Mouse (Mus musculus) lung, embryonic 15.5 days (tissue): ENCODE results near the gene C1s1. TPM values are rescaled to one million over a fixed set of nuclear protein-coding genes. Genes with fewer than 3 reads are reported as not detected.
"Not testable (repeated sequence)": the region's sequence is repeated elsewhere in the genome, so short reads cannot be mapped to it uniquely, and the experiment has no call there.

Experiments
- ATAC-seq: fragments of 200-750 bp; cut with Nextera tagmentation; 2 replicates; pipeline ENCODE4 v1.8.0; 2017; ENCODE audit warnings: moderate number of reproducible peaks, borderline replicate concordance; ENCODE audit not compliant: low FRiP score, low TSS enrichment; ENCODE audit errors: extremely low read depth
- H3K27ac ChIP-seq: fragments of 300-500 bp; sonication (generic); 2 replicates; pipeline ENCODE4 v1.5.1; 2015; ENCODE audit warnings: moderate library complexity, mild to moderate bottlenecking, inconsistent platforms
- H3K27me3 ChIP-seq: fragments of 300-500 bp; sonication (generic); 2 replicates; pipeline ENCODE4 v1.6.1; 2015; ENCODE audit warnings: inconsistent platforms
- H3K36me3 ChIP-seq: fragments of 300-500 bp; sonication (generic); 2 replicates; pipeline ENCODE4 v1.6.1; 2015; ENCODE audit warnings: inconsistent platforms
- H3K4me1 ChIP-seq: fragments of 300-500 bp; sonication (generic); 2 replicates; pipeline ENCODE4 v1.6.1; 2015; ENCODE audit warnings: inconsistent platforms
- H3K4me2 ChIP-seq: fragments of 300-500 bp; sonication (generic); 2 replicates; pipeline ENCODE4 v1.6.1; 2015; ENCODE audit warnings: inconsistent platforms, mild to moderate bottlenecking, moderate library complexity
- H3K4me3 ChIP-seq: fragments of 300-500 bp; sonication (generic); 2 replicates; pipeline ENCODE4 v1.5.1; 2015; ENCODE audit warnings: mild to moderate bottlenecking, inconsistent platforms
- H3K9ac ChIP-seq: fragments of 300-500 bp; sonication (generic); 2 replicates; pipeline ENCODE4 v1.6.1; 2015; ENCODE audit warnings: inconsistent platforms
- H3K9me3 ChIP-seq: fragments of 300-500 bp; sonication (generic); 2 replicates; pipeline ENCODE4 v1.6.1; 2016; ENCODE audit warnings: inconsistent platforms
- WGBS: fragments of 180-500 bp; shearing (Covaris S2); methylation state at CpG from one replicate; pipeline ENCODE4 v1.1.7; 2015; 5-methylcytosine and 5-hydroxymethylcytosine counted together
- polyA plus RNA-seq: library from polyadenylated mRNA; unstranded; fragments of >200 nt; fragmentation: Nextera tagmentation; extraction: Ambion mirVana; gene quantifications from 2 replicates; pipeline ENCODE4 v1.2.1, GENCODE M21; 2015

Gene C1s1
- polyA plus RNA-seq, 1 experiment from 2014 or later: 3.6 TPM

DNA sequence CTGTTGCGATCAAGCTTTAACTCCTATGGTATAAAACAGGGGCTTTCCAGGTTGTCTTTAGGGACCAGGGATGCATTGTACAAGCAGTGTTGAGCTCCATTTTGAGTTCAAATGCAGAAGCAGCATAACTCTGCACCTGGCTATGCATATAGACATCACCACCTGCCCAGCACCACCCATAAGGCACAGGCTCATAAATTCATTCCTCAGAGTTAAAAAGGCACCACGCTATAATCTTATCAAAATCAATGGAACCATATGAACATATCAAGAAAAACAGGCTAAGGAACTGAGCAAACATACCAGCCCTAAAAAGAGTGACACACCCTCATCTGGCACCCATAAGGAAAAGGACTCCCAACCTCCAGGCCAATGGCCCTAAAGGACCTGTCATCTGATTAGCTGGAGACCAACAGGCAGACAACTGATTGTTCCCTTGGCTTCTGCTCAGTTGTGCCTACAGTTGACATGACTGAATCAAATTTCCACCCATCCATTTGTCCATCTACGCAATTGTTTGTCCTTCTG, 6.9 kb upstream of the C1s1 start:
- Histone ChIP-seq H3K9me3 (no peaks in the 10 kb centered on the region), H3K4me2 (no peak overlapping the region), H3K4me3 (no peak overlapping the region), H3K27ac (no peak overlapping the region), H3K4me1 (no peaks in the 10 kb centered on the region), H3K9ac (no peak overlapping the region), H3K36me3 (no peaks in the 10 kb centered on the region), H3K27me3 (no peaks in the 10 kb centered on the region)
- ATAC-seq: no peak
- 85% methylated on average over 3 of the region's 3 CpGs for WGBS

DNA sequence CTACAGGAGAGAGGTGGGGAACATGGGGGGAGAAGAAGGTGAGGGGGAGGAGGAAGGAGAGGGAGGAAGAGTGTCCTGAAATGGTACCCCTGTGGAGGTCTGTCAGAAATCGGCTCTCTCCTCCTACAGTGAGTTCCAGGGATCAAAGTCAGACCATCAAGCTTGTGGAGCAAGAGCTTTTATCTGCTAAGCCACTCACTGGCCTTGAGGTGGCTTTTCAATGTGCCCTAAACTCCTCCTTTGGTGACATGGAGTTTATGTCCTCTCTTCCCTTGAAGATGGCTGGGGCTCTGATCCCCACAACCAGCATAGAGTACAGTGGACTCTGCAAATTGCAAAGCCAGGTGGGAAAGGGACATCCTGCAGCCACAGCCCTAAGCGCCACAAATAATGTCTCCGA, 5.8 kb upstream of the C1s1 start:
- H3K9me3 ChIP-seq, H3K4me1 ChIP-seq, H3K4me2 ChIP-seq, ATAC-seq, H3K27ac ChIP-seq, H3K4me3 ChIP-seq, H3K36me3 ChIP-seq, H3K27me3 ChIP-seq, H3K9ac ChIP-seq: not testable (repeated sequence)
- 84% methylated on average over 3 of the region's 3 CpGs for whole genome bisulfite sequencing

DNA sequence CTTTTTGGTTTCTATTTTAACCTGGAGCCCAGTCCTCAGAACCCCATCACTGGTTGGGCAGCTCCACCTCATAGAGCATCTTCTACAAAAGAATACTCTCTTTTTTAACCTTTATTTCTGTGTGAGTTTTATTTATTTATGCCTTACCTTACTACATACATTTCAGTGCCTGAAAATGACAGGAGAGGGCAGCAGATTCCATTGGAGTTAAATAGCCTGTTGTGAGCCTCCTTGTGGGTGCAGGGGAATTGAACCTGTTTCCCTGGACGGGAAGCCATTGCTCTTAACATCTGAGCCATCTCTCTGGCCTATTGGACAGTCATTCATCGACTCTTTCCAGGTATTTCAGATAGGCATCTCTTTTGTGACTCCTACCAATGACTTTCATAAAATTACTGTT, 3.3 kb upstream of the C1s1 start:
- ATAC-seq: no peak
- Histone ChIP-seq H3K4me2 (no peak overlapping the region), H3K36me3 (no peaks in the 10 kb centered on the region), H3K9ac (no peak overlapping the region), H3K27ac (no peak overlapping the region), H3K27me3 (no peaks in the 10 kb centered on the region), H3K4me1 (no peaks in the 10 kb centered on the region), H3K9me3 (no peaks in the 10 kb centered on the region), H3K4me3 (no peak overlapping the region)
- 75% methylated on average over 2 of the region's 2 CpGs for WGBS

DNA sequence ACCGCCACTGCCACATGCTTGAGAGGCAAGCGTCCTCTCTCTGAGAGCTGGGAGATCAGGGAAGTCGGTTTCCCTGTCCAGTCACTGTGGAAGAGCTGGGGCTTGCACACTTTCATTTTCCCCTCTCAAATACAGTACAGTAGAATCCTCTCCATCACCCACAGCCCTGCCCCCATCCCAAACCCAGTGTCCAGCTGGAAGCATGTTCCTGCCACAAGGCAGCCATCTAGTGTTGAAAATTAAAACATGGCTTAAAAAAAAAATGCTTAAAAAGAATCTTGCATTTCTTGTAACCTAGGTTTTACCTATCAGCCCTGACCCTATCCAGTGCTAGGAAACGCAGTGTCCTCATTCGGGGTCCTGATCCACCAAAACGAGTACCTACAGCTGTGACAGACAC, 2.3 kb upstream of the C1s1 start:
- no peaks in the 10 kb centered on the region for H3K36me3 ChIP-seq
- no peak overlapping the region for H3K4me2 ChIP-seq
- 71% methylated on average over 5 of the region's 6 CpGs for WGBS
- no peak overlapping the region for H3K9ac ChIP-seq
- H3K27me3 ChIP-seq: no peaks in the 10 kb centered on the region
- ATAC-seq: no peak
- no peak overlapping the region for H3K4me3 ChIP-seq
- no peaks in the 10 kb centered on the region for H3K4me1 ChIP-seq
- H3K27ac ChIP-seq: no peak overlapping the region
- H3K9me3 ChIP-seq: no peaks in the 10 kb centered on the region

DNA sequence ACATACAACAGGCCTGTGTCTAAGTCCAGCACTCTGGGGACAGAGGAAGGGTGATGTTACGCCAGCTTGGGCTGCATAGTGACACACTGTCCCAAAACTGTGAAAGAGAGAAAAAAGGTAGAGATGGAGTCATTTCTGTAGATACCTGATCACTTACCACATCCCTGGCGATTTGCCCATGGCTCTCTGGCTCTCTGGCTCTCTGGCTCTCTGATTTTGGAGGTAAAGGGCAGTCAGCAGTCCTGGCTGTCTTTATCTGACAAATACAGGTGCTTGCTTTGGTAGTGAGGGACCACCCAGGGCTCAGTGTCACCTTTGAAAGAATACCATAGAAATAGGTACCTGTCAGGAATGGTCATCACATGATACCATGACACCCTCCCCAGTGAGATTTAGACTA, 983 bp downstream of the C1s1 start:
- not testable (repeated sequence) for H3K4me1 ChIP-seq, ATAC-seq, H3K27ac ChIP-seq, H3K4me3 ChIP-seq, H3K9ac ChIP-seq, H3K9me3 ChIP-seq, H3K36me3 ChIP-seq, H3K27me3 ChIP-seq, H3K4me2 ChIP-seq
- WGBS: 66% methylated on average over 2 of the region's 2 CpGs

DNA sequence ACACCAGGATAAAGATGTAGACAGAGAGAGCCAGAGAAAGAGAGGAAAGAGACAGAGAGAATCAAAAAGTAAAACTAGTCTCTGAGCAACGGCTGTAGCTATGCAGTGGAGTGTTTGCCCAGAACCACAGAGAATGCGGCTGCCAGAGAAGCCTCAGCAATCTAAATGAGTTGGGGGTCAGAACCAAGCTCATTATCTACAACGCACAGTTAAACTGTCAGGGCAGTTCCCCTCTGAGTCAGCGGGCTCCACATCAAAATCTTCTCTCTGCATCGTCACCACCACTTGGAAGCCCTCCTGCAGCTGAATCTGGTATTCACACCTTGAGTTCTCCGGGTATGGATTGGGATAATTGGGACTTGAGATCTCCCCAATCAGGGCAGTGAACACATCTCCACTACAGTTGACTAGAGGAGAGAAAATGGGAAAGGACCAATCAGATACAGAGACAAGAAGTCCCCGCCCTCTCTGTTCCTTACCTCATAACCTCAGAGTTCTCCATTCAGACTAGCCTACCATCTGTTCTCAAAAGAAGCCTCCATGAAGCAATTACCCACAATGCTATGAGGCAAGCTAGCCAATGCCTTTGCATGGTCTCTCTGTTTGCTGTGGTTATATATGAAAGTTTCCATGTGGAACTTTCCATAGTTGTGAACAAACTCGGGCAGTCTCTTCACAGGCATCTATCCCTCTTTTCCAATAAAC, 5.9 kb downstream of the C1s1 start:
- 59% methylated on average over 8 of the region's 8 CpGs for WGBS
- not testable (repeated sequence) for H3K27me3 ChIP-seq

DNA sequence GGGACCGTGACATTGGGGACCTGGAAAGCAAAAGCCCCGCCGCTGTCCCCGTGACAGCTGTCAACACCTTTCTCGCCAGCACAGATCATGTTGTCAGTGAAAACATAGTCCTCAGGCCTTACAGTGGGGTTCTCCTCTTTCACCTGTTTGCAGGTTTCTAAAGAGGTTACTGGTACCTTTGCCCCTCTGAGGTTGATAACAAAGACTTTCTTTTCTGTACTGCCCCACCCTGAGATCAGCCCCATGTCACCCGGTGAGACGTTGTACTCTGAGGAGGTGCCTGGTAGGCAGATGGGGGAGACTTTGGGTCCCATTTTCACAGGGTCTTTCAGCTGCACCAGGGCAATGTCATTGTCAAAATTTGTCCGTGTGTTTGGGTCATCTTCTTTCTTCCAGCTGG, 11.1 kb downstream of the C1s1 start:
- H3K27me3 ChIP-seq: no peaks in the 10 kb centered on the region
- no peaks in the 10 kb centered on the region for H3K36me3 ChIP-seq
- no peak overlapping the region for H3K4me2 ChIP-seq
- H3K27ac ChIP-seq: no peak overlapping the region
- H3K4me3 ChIP-seq: no peak overlapping the region
- no peaks in the 10 kb centered on the region for H3K9me3 ChIP-seq
- no peak for ATAC-seq
- no peaks in the 10 kb centered on the region for H3K4me1 ChIP-seq
- H3K9ac ChIP-seq: no peak overlapping the region
- WGBS: 80% methylated on average over 8 of the region's 8 CpGs

More for the DNA sequence above, 5.9 kb downstream of the C1s1 start:
- ATAC-seq, H3K9ac ChIP-seq, H3K9me3 ChIP-seq, H3K4me1 ChIP-seq, H3K4me2 ChIP-seq, H3K4me3 ChIP-seq, H3K36me3 ChIP-seq, H3K27ac ChIP-seq: not testable (repeated sequence)

DNA sequence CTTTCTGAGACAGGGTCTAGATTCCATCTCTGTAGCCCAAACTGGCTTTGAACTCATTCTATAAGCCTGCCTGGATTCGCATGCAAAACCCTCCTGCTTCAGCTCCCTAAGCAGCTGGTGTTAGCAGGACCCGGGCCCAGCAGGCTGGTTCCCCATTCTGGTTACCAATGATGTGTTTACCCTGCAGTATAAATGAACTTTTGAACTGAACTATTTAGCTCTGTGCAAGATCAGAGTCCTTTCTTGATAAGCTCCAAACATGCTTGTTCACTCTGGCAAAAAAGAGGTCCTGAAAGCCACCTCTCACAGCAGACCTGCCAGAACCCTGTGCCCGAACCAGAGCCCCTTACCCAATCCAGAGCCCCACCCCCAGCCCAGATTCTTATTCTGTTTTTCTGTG, 14.3 kb downstream of the C1s1 start:
- 59% methylated on average over 3 of the region's 3 CpGs for WGBS
- H3K4me3 ChIP-seq: no peak overlapping the region

DNA sequence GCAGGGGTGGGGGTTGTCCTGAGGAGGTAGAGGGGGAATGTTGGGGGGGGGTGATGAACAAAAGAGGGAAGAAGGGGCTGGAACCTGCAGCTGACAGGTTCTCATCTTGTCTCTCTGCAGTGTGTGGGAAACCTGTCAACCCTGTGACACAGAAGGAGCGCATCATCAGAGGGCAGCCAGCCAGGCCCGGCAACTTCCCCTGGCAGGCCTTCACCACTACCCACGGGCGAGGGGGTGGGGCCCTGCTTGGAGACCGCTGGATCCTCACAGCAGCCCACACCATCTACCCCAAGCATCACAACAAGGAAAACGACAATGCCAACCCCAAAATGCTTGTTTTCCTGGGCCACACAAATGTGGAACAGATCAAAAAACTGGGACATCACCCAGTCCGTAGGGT, 20.1 kb downstream of the C1s1 start:
- not testable (repeated sequence) for H3K27ac ChIP-seq, ATAC-seq, H3K9me3 ChIP-seq, H3K27me3 ChIP-seq, H3K4me2 ChIP-seq, H3K9ac ChIP-seq, H3K4me3 ChIP-seq, H3K4me1 ChIP-seq, H3K36me3 ChIP-seq
- WGBS: 70% methylated on average over 6 of the region's 7 CpGs

More for the DNA sequence above, 14.3 kb downstream of the C1s1 start:
- Histone ChIP-seq H3K9me3 (no peaks in the 10 kb centered on the region), H3K27ac (no peak overlapping the region), H3K9ac (no peak overlapping the region), H3K4me2 (no peak overlapping the region), H3K27me3 (no peaks in the 10 kb centered on the region), H3K4me1 (no peaks in the 10 kb centered on the region), H3K36me3 (no peaks in the 10 kb centered on the region)
- ATAC-seq: no peak

DNA sequence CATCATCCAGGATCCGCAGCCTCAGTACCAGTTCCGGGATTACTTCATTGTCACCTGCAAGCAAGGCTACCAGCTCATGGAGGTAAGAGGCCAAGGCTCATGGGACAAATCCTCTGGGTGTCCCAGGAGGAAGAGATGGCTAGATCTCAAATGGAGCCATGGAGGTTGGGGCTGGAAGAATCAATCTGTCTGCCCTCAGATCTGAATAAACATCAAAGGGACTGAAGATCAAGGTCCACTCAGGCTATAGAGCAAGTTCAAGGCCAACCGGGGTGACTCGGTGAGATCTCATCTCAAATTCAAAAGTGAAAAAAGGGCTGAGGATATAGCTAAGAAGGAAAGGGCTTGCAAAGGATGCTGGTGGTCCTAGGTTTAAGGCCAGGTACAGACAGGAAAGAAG, 24.4 kb downstream of the C1s1 start:
- not testable (repeated sequence) for H3K4me2 ChIP-seq

DNA sequence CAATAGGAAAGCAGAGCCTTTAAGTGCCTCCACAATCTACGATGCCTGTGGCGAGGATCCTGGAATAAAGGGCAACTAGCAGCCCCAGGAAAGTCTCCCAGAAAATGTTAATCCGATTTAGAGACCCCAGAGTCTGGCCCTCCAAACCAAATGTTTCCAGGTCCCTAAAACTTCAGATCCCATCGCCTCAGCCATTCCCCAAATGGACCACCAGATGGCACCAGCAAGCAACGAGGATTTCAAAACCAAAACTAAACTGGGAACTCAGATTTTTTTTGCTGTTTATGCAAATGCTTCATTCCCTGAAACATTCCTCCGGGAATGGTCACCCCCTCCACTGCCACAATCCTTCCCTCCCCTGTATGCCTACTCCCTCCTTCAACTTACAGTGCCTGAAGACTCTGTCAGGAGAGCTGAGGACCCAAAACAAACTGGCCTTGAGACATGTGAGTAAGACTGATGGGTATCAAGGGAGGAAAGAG, 29.8 kb downstream of the C1s1 start, which contains the start of gene C1ra:
C1ra (plus strand) TSS at position 51 of the 482 bp plus-strand sequence.
- 6% methylated on average over 6 of the region's 6 CpGs for WGBS
- Histone ChIP-seq H3K27me3 (no peaks in the 10 kb centered on the region), H3K4me1 (no peaks in the 10 kb centered on the region), H3K9ac (peak within 1 kb of the TSS; percentile 33; the same call in 1 of the 2 replicates), H3K27ac (no peak within 1 kb of the TSS), H3K9me3 (no peaks in the 10 kb centered on the region), H3K4me3 (peak within 1 kb of the TSS; percentile 27), H3K36me3 (no peaks in the 10 kb centered on the region), H3K4me2 (peak within 1 kb of the TSS; percentile 55)
- no peak; the same call in 1 of the 2 replicates for ATAC-seq

More for the DNA sequence above, 24.4 kb downstream of the C1s1 start:
- H3K36me3 ChIP-seq, H3K9me3 ChIP-seq, H3K4me1 ChIP-seq, H3K27me3 ChIP-seq, H3K4me3 ChIP-seq, H3K27ac ChIP-seq, H3K9ac ChIP-seq, ATAC-seq: not testable (repeated sequence)
- WGBS: 85% methylated on average over 4 of the region's 4 CpGs

DNA sequence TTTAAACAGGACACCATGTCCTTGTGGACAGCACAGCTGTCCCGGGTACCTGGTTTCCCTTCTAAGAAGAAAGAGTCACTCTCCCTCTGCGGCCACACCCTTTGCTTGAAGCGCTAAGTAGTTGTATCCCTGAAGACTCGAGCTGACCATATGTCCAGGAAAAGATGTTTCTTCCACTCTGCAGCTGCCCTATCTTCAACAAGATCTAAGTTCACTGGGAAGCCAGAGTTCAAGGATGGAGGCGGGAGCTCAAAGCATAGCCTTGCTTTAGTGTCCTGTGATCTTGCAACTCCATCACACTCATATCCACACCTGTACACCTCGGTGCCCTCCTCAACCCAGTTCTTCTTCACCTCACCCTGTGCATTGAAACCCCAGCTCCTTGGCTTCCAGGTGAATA, 30.2 kb downstream of the C1s1 start:
- Histone ChIP-seq H3K4me2 (no peak overlapping the region), H3K27me3 (no peaks in the 10 kb centered on the region), H3K36me3 (no peaks in the 10 kb centered on the region), H3K9ac (no peak overlapping the region), H3K9me3 (no peaks in the 10 kb centered on the region), H3K27ac (no peak overlapping the region), H3K4me3 (no peak overlapping the region), H3K4me1 (no peaks in the 10 kb centered on the region)
- no peak for ATAC-seq
- WGBS: 60% methylated on average over 6 of the region's 6 CpGs
